Mouse (Mus musculus): ENCODE measurements around the gene Srp72. TPM values are rescaled to one million over a fixed set of nuclear protein-coding genes. Genes with fewer than 3 reads are reported as not detected.

Srp72 gene
- total and polyA plus RNA-seq, 3 experiments, result 77.4 to 148 (median 85.2) TPM

DNA sequence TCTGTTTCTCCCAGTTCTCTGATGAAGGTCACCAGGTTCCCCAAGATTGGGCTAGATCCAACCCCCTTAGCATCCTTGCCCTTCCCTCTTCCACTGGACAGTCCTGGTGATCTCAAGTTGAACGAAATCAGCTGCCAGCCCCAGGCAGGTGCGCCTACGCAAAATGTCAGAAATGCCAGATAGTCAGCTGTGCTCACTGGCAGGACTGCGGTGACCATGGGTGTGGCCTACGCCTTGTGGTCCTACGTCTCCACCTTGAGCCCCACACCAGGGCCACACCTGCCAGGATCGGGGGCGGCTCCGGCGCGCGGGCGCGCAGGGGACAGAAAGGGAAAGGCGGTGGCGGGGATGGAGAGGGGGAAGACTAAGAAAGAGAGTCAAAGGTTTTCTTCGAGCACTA lies 26.7 kb downstream of the Srp72 start:
- dilution Hi-C loops (cut with MboI; ENCODE audit: extremely low pct_ligation_motif_present, extremely low pct_unique_long_range_greater_than_20kb, low sequenced_read_pairs), result no loop called here
- in situ Hi-C loops (cut with MboI; ENCODE audit: low pct_ligation_motif_present, low pct_unique_long_range_greater_than_20kb, low sequenced_read_pairs), result no loop called here
- peaks cover 40 to 70% of the 10 kb centered on the region in 2 experiments for H3K36me3 ChIP-seq (replicated peaks in 1 of 2; ENCODE audit: control insufficient read depth in 1 of 2, insufficient read depth in 1 of 2, low read length in 1 of 2)

DNA sequence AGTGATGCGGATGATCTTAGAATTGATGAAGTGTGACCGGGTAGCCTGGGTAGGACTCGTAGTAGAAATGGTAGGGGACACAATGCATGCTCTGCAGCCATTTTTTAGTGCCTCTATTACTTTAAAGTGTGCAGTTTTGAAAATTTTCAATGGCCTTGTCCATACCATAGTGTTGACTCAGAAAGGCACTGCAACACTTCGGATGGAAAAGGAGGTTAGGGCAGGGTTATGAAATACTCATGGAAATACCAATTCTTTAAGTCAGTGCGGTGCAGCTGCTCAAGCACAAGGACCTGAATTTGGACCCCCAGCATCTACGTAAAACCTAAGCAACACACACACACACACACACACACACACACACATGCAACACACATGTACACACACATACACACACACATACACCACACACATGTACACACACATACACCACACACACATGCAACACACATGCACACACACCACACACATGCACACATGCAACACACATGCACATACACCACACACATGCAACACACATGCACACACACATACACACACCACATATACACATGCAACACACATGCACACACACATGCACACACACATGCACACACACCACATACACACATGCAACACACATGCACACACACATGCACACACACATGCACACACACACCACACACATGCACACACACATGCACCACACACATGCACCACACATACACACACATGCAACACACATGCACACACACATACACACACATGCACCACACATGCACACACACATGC lies 29.8 kb downstream of the Srp72 start, which contains the start of gene Arl9:
Gene Arl9 (plus strand): TSS at position 5 of the 771 bp plus-strand sequence.
- H3K4me3 ChIP-seq (replicated peaks in 1 of 3; ENCODE audit: low read depth in 2 of 3, low read length in 2 of 3, poor library complexity in 1 of 3), result no peak within 1 kb of the TSS
- in situ Hi-C loops (cut with MboI; ENCODE audit: low pct_ligation_motif_present, low pct_unique_long_range_greater_than_20kb, low sequenced_read_pairs), result no loop called here

More for the DNA sequence above, 26.7 kb downstream of the Srp72 start:
- no peak overlapping the region for H3K4me3 ChIP-seq (replicated peaks in 1 of 3; ENCODE audit: low read depth in 2 of 3, low read length in 2 of 3, poor library complexity in 1 of 3)
- H3K9ac ChIP-seq (ENCODE audit: insufficient read depth, low read depth), result no peak overlapping the region
- TF ChIP-seq USF1 (IDR thresholded peaks at IDR 0.05; ENCODE audit: low read depth, low read length), result no peak
- H3K4me2 ChIP-seq (ENCODE audit: insufficient read depth, low read depth, poor library complexity, severe bottlenecking), result no peak overlapping the region
- H3K4me1 ChIP-seq (ENCODE audit: control insufficient read depth in 1 of 2, insufficient read depth in 2 of 2), result peaks cover 0 to 4% of the 10 kb centered on the region in 2 experiments; a peak in 1 of 4 replicates
- no peaks in the 10 kb centered on the region for H3K27me3 ChIP-seq (replicated peaks)
- no peak for DNase-seq (ENCODE audit: extremely low read depth)
- no peaks in the 10 kb centered on the region for H3K79me2 ChIP-seq (replicated peaks; ENCODE audit: control insufficient read depth, extremely low read depth, insufficient read depth, poor library complexity, severe bottlenecking)
- H3K9me3 ChIP-seq (replicated peaks; ENCODE audit: low read length), result no peaks in the 10 kb centered on the region
- H3K27ac ChIP-seq (ENCODE audit: insufficient read depth, low read depth), result no peak overlapping the region

GRCm38 (mm10) chr5:77010352-77010751 lies 35.9 kb downstream of the Srp72 start:
- in situ Hi-C loops (cut with MboI; ENCODE audit: low pct_ligation_motif_present, low pct_unique_long_range_greater_than_20kb, low sequenced_read_pairs), result loop anchor here (10.0 kb wide), 1 partner anchor 184 kb away; no protein-coding TSS in a partner anchor
- Histone ChIP-seq H3K4me3 (replicated peaks in 1 of 3; ENCODE audit: low read depth in 2 of 3, low read length in 2 of 3, poor library complexity in 1 of 3) (no peak overlapping the region), H3K9me3 (replicated peaks; ENCODE audit: low read length) (no peaks in the 10 kb centered on the region), H3K36me3 (replicated peaks in 1 of 2; ENCODE audit: control insufficient read depth in 1 of 2, insufficient read depth in 1 of 2, low read length in 1 of 2) (peaks cover 0 to 24% of the 10 kb centered on the region in 2 experiments), H3K27ac (ENCODE audit: insufficient read depth, low read depth) (no peak overlapping the region), H3K79me2 (replicated peaks; ENCODE audit: control insufficient read depth, extremely low read depth, insufficient read depth, poor library complexity, severe bottlenecking) (no peaks in the 10 kb centered on the region), H3K4me2 (ENCODE audit: insufficient read depth, low read depth, poor library complexity, severe bottlenecking) (no peak overlapping the region), H3K9ac (ENCODE audit: insufficient read depth, low read depth) (no peak overlapping the region), H3K4me1 (ENCODE audit: control insufficient read depth in 1 of 2, insufficient read depth in 2 of 2) (peaks cover 0 to 10% of the 10 kb centered on the region in 2 experiments; a peak in 2 of 4 replicates), H3K27me3 (replicated peaks) (no peaks in the 10 kb centered on the region)
- dilution Hi-C loops (cut with MboI; ENCODE audit: extremely low pct_ligation_motif_present, extremely low pct_unique_long_range_greater_than_20kb, low sequenced_read_pairs), result no loop called here
- TF ChIP-seq JUND (conservative IDR thresholded peaks at IDR 0.05; ENCODE audit: low read depth, low read length) (no peak), ETS1 (conservative IDR thresholded peaks at IDR 0.05; ENCODE audit: low read depth, low read length) (no peak)
- no peak for DNase-seq (ENCODE audit: extremely low read depth)

More for the DNA sequence above, 29.8 kb downstream of the Srp72 start, which contains the start of gene Arl9:
- dilution Hi-C loops (cut with MboI; ENCODE audit: extremely low pct_ligation_motif_present, extremely low pct_unique_long_range_greater_than_20kb, low sequenced_read_pairs), result no loop called here
- no peak within 1 kb of the TSS for H3K9ac ChIP-seq (ENCODE audit: insufficient read depth, low read depth)
- TF ChIP-seq MYC (IDR thresholded peaks at IDR 0.05; ENCODE audit: low read depth, low read length) (no peak), SMC3 (IDR thresholded peaks at IDR 0.05; ENCODE audit: low read depth, low read length) (no peak), TCF12 (IDR thresholded peaks at IDR 0.05; ENCODE audit: low read depth, low read length) (no peak)
- no peak for DNase-seq (ENCODE audit: extremely low read depth)
- peaks cover 16 to 60% of the 10 kb centered on the region in 2 experiments for H3K36me3 ChIP-seq (replicated peaks in 1 of 2; ENCODE audit: control insufficient read depth in 1 of 2, insufficient read depth in 1 of 2, low read length in 1 of 2)
- no peaks in the 10 kb centered on the region for H3K27me3 ChIP-seq (replicated peaks)
- H3K4me2 ChIP-seq (ENCODE audit: insufficient read depth, low read depth, poor library complexity, severe bottlenecking), result no peak within 1 kb of the TSS
- H3K9me3 ChIP-seq (replicated peaks; ENCODE audit: low read length), result no peaks in the 10 kb centered on the region
- no peaks in the 10 kb centered on the region for H3K79me2 ChIP-seq (replicated peaks; ENCODE audit: control insufficient read depth, extremely low read depth, insufficient read depth, poor library complexity, severe bottlenecking)
- peaks cover 0 to 4% of the 10 kb centered on the region in 2 experiments; a peak in 1 of 4 replicates for H3K4me1 ChIP-seq (ENCODE audit: control insufficient read depth in 1 of 2, insufficient read depth in 2 of 2)
- no peak within 1 kb of the TSS; the same call in 1 of the 2 replicates for H3K27ac ChIP-seq (ENCODE audit: insufficient read depth, low read depth)
